Mouse (Mus musculus) urinary bladder, postnatal 10 days (tissue): Measurements from ENCODE around the gene Hist1h1d.
"Not testable (repeated sequence)": the region's sequence is repeated elsewhere in the genome, so short reads cannot be mapped to it uniquely, and the experiment has no call there.

Source experiments
- DNase-seq: peaks from one replicate; pipeline ENCODE4 v3.0.0; 2022; ENCODE audit warnings: low spot score

Gene Hist1h1d

GRCm38 (mm10) chr13:23546694-23547093 is 6.4 kb upstream of the Hist1h1d start:
- no peak for DNase-seq

- no peak for DNase-seq
These were observed 2.3 kb upstream of the Hist1h1d start for GRCm38 (mm10) chr13:23550761-23551145.

- not testable (repeated sequence) for DNase-seq
These were observed 1.8 kb upstream of the Hist1h1d start, which contains the start of gene Hist1h4f for GRCm38 (mm10) chr13:23551146-23551834. Hist1h4f (minus strand) TSS chr13:23551648.

- DNase-seq: no peak
These were observed 839 bp upstream of the Hist1h1d start for GRCm38 (mm10) chr13:23551931-23552914.

- no peak for DNase-seq
These were observed 1.3 kb downstream of the Hist1h1d start for GRCm38 (mm10) chr13:23554393-23554792.

GRCm38 (mm10) chr13:23554925-23555838 is 2.1 kb downstream of the Hist1h1d start:
- DNase-seq: no peak

- no peak for DNase-seq
These were observed 2.9 kb downstream of the Hist1h1d start for GRCm38 (mm10) chr13:23555839-23556416.

- no peak for DNase-seq
These were observed 3.8 kb downstream of the Hist1h1d start for GRCm38 (mm10) chr13:23556906-23557305.

- not testable (repeated sequence) for DNase-seq
These were observed 7.6 kb downstream of the Hist1h1d start for GRCm38 (mm10) chr13:23560699-23561098.

GRCm38 (mm10) chr13:23561531-23561882 is 8.4 kb downstream of the Hist1h1d start:
- not testable (repeated sequence) for DNase-seq

GRCm38 (mm10) chr13:23561883-23562659 is 9.0 kb downstream of the Hist1h1d start, which contains the start of gene Hist1h3e:
Hist1h3e (minus strand) TSS chr13:23562369.
- DNase-seq: peak; percentile 64

GRCm38 (mm10) chr13:23562699-23563462 is 9.8 kb downstream of the Hist1h1d start:
- DNase-seq: no peak

- DNase-seq: no peak
These were observed 11.4 kb downstream of the Hist1h1d start for GRCm38 (mm10) chr13:23564482-23564881.

- not testable (repeated sequence) for DNase-seq
These were observed 17.4 kb downstream of the Hist1h1d start for GRCm38 (mm10) chr13:23570261-23571021.

GRCm38 (mm10) chr13:23571022-23571503 is 18.0 kb downstream of the Hist1h1d start, which contains the start of the genes Hist1h2ae and Hist1h2bg:
Hist1h2ae (minus strand) TSS chr13:23571220.
Hist1h2bg (plus strand) TSS chr13:23571396.
- no peak for DNase-seq

GRCm38 (mm10) chr13:23571504-23572217 is 18.6 kb downstream of the Hist1h1d start:
- not testable (repeated sequence) for DNase-seq

GRCm38 (mm10) chr13:23572218-23573033 is 19.4 kb downstream of the Hist1h1d start:
- DNase-seq: no peak
